Mouse (Mus musculus) erythroblast, embryonic 14.5 days (primary cell): ENCODE results near the gene Col6a5.

Experiments used
- GATA1 ChIP-seq: IDR thresholded peaks from 2 replicates; pipeline ENCODE4 v1.6.1; 2012; ENCODE audit warnings: low read length, inconsistent platforms, mixed read lengths
- TAL1 ChIP-seq: IDR thresholded peaks from 3 replicates; pipeline ENCODE4 v1.6.1; 2012; ENCODE audit warnings: low read length, inconsistent platforms, mixed read lengths

DNA sequence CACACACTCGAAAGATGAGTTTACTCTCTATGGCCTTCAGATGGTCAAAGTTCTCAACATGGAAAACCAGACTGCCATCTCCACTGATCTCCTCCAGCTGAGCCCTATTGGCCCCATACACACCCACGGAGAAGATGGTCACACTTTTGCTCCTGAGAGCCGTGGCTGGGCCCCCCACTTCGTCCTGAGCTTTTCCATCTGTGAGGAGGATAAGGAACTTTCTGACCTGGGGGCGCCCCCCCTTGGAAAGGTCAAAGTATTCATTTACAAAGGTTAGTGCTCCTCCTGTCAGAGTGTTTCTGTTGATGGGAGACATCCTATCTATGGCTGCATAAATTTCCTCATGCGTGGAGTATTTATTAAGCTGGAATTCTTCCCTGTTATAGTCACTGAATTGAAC lies 26.6 kb downstream of the Col6a5 start:
- TF ChIP-seq GATA1: no peak
- no peak for TF ChIP-seq TAL1
